Mouse (Mus musculus) neutrophil, adult 5-6 weeks (primary cell): ENCODE results near the gene Gm20388. TPM values are rescaled to one million over a fixed set of nuclear protein-coding genes. Genes with fewer than 3 reads are reported as not detected.

Source experiments
- ATAC-seq: fragments of 151-379, 151-347 bp; 2 replicates; pipeline ENCODE4 v1.8.0; 2017; ENCODE audit warnings: mild to moderate bottlenecking, moderate TSS enrichment; ENCODE audit not compliant: insufficient number of reproducible peaks, poor library complexity, low FRiP score, severe bottlenecking; ENCODE audit errors: extremely low read depth
- total RNA-seq: library from RNA; stranded (forward); fragments of 200-1000 nt; gene quantifications from 2 replicates; pipeline ENCODE4 v1.2.3, GENCODE M21; 2017

The Gm20388 gene
- total RNA-seq, 1 experiment from 2014 or later: 10.8 TPM

- ATAC-seq: no peak
Observed at GRCm38 (mm10) chr8:123718752-123719151, 3808.1 kb downstream of the Gm20388 start.

- ATAC-seq: no peak
Observed at GRCm38 (mm10) chr8:123719280-123719679, 3808.6 kb downstream of the Gm20388 start.

GRCm38 (mm10) chr8:123719811-123720210 lies 3809.2 kb downstream of the Gm20388 start:
- no peak for ATAC-seq

GRCm38 (mm10) chr8:123720471-123721001 lies 3809.9 kb downstream of the Gm20388 start:
- no peak for ATAC-seq

GRCm38 (mm10) chr8:123722245-123722644 lies 3811.6 kb downstream of the Gm20388 start:
- ATAC-seq: no peak

GRCm38 (mm10) chr8:123724752-123725151 lies 3814.1 kb downstream of the Gm20388 start:
- ATAC-seq: no peak

- ATAC-seq: no peak
Observed at GRCm38 (mm10) chr8:123725261-123725660, 3814.6 kb downstream of the Gm20388 start.

GRCm38 (mm10) chr8:123726759-123727158 lies 3816.1 kb downstream of the Gm20388 start:
- ATAC-seq: no peak

- ATAC-seq: no peak
Observed at GRCm38 (mm10) chr8:123729055-123729785, 3818.6 kb downstream of the Gm20388 start.

GRCm38 (mm10) chr8:123729786-123730411 lies 3819.3 kb downstream of the Gm20388 start:
- ATAC-seq: no peak

GRCm38 (mm10) chr8:123732332-123732731 lies 3821.7 kb downstream of the Gm20388 start:
- no peak for ATAC-seq

GRCm38 (mm10) chr8:123734486-123734885 lies 3823.8 kb downstream of the Gm20388 start:
- no peak for ATAC-seq

- no peak for ATAC-seq
Observed at GRCm38 (mm10) chr8:123736974-123737373, 3826.3 kb downstream of the Gm20388 start.

- ATAC-seq: no peak
Observed at GRCm38 (mm10) chr8:123740263-123740662, 3829.6 kb downstream of the Gm20388 start.

GRCm38 (mm10) chr8:123741232-123741631 lies 3830.6 kb downstream of the Gm20388 start:
- no peak for ATAC-seq

GRCm38 (mm10) chr8:123746488-123746887 lies 3835.8 kb downstream of the Gm20388 start:
- no peak for ATAC-seq

GRCm38 (mm10) chr8:123747772-123748171 lies 3837.1 kb downstream of the Gm20388 start:
- no peak for ATAC-seq

GRCm38 (mm10) chr8:123750171-123750693 lies 3839.6 kb downstream of the Gm20388 start:
- no peak for ATAC-seq

GRCm38 (mm10) chr8:123752773-123753468 lies 3842.3 kb downstream of the Gm20388 start:
- no peak for ATAC-seq
